Mouse (Mus musculus): ENCODE results near the gene Trappc3. TPM values are rescaled to one million over a fixed set of nuclear protein-coding genes. Genes with fewer than 3 reads are reported as not detected.

Gene Trappc3
- polyA plus RNA-seq, 1 experiment: 20.5 TPM

DNA sequence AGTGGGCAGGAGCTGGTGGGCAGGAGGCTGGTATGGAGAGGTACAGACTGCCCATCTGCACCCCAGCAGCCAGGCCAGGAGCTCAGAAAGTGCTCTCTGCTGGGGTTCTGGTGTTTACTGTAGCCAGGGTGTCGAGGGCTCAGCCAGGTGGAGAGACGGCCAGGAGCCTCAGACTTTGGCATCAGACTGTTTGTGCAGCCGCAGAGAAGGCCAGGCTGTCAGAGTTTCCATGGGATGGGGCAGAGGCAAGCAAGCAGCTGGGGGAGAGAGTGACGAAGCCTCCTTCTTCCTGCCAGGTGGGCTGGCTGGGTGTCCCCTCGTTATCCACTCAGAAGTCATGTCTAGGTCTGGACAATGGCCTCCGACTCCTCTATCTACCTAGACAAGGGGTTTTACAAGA lies 33.0 kb downstream of the Trappc3 start:
- H3K4me3 ChIP-seq (ENCODE audit: control insufficient read depth, low read depth, low read length): no peak overlapping the region
- no peaks in the 10 kb centered on the region for H3K27me3 ChIP-seq (ENCODE audit: control insufficient read depth, insufficient read depth, low read length)
- H3K4me1 ChIP-seq (ENCODE audit: control insufficient read depth, insufficient read depth, low read length): peaks cover 11% of the 10 kb centered on the region
- TF ChIP-seq CTCF (IDR thresholded peaks at IDR 0.05; ENCODE audit: control insufficient read depth, insufficient read depth, insufficient replicate concordance, low read depth, low read length) (no peak), POLR2A (IDR thresholded peaks at IDR 0.05; ENCODE audit: control insufficient read depth, low read depth, low read length) (no peak)
- H3K36me3 ChIP-seq (ENCODE audit: control insufficient read depth, insufficient read depth, low read length): no peaks in the 10 kb centered on the region
- H3K27ac ChIP-seq (ENCODE audit: control insufficient read depth, insufficient read depth, low read depth, low read length): no peak overlapping the region

DNA sequence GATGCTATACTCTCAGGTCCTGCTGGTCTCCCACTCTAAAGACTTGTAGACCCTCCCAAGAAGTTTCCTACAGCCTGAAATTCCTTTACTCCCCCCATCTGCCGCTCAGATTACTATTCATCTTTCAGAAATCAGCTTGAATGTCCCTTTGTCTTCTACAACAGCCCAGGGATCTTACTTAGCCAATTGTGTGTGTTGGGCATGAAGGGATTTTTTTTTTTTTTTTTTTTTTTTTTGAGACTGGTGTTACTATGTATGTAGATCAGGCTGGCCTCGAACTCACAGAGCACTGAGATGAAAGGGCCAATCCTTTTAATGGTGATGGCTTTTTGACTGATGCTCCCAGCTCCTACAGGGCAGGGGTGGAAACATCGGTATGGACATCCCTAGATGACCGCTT lies 33.8 kb downstream of the Trappc3 start:
- Histone ChIP-seq H3K4me3 (ENCODE audit: control insufficient read depth, low read depth, low read length) (no peak overlapping the region), H3K27me3 (ENCODE audit: control insufficient read depth, insufficient read depth, low read length) (no peaks in the 10 kb centered on the region; the same call in 1 of the 2 replicates), H3K27ac (ENCODE audit: control insufficient read depth, insufficient read depth, low read depth, low read length) (no peak overlapping the region), H3K4me1 (ENCODE audit: control insufficient read depth, insufficient read depth, low read length) (peaks cover 15% of the 10 kb centered on the region), H3K36me3 (ENCODE audit: control insufficient read depth, insufficient read depth, low read length) (no peaks in the 10 kb centered on the region)
- TF ChIP-seq POLR2A (IDR thresholded peaks at IDR 0.05; ENCODE audit: control insufficient read depth, low read depth, low read length) (no peak), CTCF (IDR thresholded peaks at IDR 0.05; ENCODE audit: control insufficient read depth, insufficient read depth, insufficient replicate concordance, low read depth, low read length) (no peak)

DNA sequence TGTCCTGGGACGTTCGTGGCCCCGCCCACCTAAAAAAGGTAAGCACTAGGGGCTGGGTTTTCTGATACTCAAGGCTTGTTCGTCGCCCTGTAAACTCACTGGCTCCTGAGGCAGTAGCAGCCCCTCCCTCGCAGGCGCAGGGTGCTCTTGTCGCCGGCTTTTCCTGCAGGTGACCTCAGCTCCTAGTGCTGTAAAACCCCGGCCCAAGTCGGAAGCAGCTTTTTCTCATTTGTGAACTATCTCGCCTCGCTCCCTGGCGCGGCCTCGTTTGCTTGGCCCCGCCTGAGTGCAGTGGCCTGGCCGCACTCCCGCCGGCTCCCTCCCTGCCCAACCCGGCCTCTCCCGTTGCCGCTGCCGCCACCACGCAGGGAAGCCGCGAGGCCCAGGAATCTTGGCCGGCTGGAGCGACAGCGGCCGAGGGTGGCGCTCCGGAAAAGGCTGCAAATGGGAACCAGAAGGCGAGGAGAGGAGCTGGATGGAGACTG lies 34.5 kb downstream of the Trappc3 start:
- Histone ChIP-seq H3K4me1 (ENCODE audit: control insufficient read depth, insufficient read depth, low read length) (peaks cover 18% of the 10 kb centered on the region), H3K4me3 (ENCODE audit: control insufficient read depth, low read depth, low read length) (peak overlapping the region; percentile 39), H3K36me3 (ENCODE audit: control insufficient read depth, insufficient read depth, low read length) (no peaks in the 10 kb centered on the region), H3K27me3 (ENCODE audit: control insufficient read depth, insufficient read depth, low read length) (no peaks in the 10 kb centered on the region; the same call in 1 of the 2 replicates), H3K27ac (ENCODE audit: control insufficient read depth, insufficient read depth, low read depth, low read length) (no peak overlapping the region)
- TF ChIP-seq POLR2A (IDR thresholded peaks at IDR 0.05; ENCODE audit: control insufficient read depth, low read depth, low read length): no peak
- no peak for TF ChIP-seq CTCF (IDR thresholded peaks at IDR 0.05; ENCODE audit: control insufficient read depth, insufficient read depth, insufficient replicate concordance, low read depth, low read length)

DNA sequence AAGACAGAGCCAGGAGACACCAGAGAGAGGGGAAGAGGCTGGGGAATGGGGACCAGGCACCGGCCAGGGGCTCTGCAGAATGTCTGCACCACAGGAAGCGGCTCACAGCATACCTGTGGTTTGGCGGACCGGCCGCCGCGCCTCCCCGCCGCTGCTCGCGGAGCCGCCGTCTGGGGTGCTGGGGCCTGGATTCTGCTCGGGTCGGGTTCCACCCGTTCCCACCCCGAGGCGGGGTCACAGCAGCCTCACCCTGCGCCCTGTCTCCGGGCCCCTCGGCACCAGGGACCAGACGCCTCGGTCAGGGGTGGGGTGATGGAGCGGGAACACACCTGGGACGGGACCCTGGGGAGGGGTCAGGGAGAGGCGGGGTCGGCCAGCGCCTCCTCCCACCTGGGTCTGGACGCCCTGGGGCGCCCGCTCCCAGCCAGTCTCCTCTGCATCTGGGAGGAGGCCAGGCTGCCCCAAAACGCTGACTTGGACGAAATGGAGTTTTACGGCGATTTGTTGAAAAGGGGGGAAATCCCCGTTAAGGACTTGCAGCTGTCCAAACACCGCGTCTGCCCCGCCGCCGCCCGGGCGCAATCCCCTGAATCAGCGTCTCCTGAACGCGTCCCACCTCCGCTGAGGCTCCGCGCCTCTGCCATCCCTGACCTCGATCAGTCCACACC lies 38.9 kb downstream of the Trappc3 start:
- H3K4me1 ChIP-seq (ENCODE audit: control insufficient read depth, insufficient read depth, low read length): peaks cover 23% of the 10 kb centered on the region
- peak overlapping the region; percentile 20 for H3K4me3 ChIP-seq (ENCODE audit: control insufficient read depth, low read depth, low read length)
- no peaks in the 10 kb centered on the region; the same call in 1 of the 2 replicates for H3K27me3 ChIP-seq (ENCODE audit: control insufficient read depth, insufficient read depth, low read length)
- TF ChIP-seq POLR2A (IDR thresholded peaks at IDR 0.05; ENCODE audit: control insufficient read depth, low read depth, low read length): no peak
- TF ChIP-seq CTCF (IDR thresholded peaks at IDR 0.05; ENCODE audit: control insufficient read depth, insufficient read depth, insufficient replicate concordance, low read depth, low read length): no peak
- no peak overlapping the region for H3K27ac ChIP-seq (ENCODE audit: control insufficient read depth, insufficient read depth, low read depth, low read length)
- H3K36me3 ChIP-seq (ENCODE audit: control insufficient read depth, insufficient read depth, low read length): no peaks in the 10 kb centered on the region

DNA sequence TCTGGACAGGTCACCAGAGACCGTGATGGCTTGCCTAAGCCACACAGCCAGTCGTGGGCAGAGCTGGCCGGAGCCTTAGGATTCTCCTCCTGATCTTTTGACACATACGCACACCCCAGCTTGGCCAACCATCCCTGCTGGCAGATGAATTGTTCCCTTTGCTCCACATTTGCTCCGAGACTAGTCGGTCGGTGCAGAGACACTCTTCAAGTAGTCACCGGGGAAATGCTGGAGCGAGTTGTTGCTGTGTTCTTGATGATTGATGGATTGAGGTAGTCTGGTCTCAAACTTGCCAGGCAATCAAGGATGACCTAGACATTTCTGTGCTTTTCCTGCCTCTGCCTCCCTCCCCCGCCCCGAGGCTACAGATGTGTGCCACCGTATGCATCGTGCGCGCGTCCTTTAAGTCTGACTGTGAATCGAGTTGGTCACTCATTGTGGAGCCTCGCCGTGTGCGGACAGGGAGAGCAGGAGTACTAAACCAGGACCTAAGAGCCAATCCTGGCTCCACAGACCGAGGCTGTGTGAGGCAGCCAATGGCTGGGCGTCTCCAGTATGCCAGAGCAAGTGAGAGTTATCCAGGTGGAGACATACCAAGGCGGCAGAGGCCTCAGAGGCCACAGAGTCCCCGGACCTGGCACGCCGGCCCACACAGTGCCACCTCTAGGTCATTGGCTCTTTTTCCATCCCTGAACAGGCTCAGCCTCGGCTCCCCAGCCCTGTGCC lies 39.6 kb downstream of the Trappc3 start:
- Histone ChIP-seq H3K4me1 (ENCODE audit: control insufficient read depth, insufficient read depth, low read length) (peaks cover 18% of the 10 kb centered on the region), H3K4me3 (ENCODE audit: control insufficient read depth, low read depth, low read length) (no peak overlapping the region; the same call in 1 of the 2 replicates), H3K36me3 (ENCODE audit: control insufficient read depth, insufficient read depth, low read length) (no peaks in the 10 kb centered on the region), H3K27ac (ENCODE audit: control insufficient read depth, insufficient read depth, low read depth, low read length) (no peak overlapping the region), H3K27me3 (ENCODE audit: control insufficient read depth, insufficient read depth, low read length) (no peaks in the 10 kb centered on the region; the same call in 1 of the 2 replicates)
- TF ChIP-seq POLR2A (IDR thresholded peaks at IDR 0.05; ENCODE audit: control insufficient read depth, low read depth, low read length): no peak
- TF ChIP-seq CTCF (IDR thresholded peaks at IDR 0.05; ENCODE audit: control insufficient read depth, insufficient read depth, insufficient replicate concordance, low read depth, low read length): no peak

DNA sequence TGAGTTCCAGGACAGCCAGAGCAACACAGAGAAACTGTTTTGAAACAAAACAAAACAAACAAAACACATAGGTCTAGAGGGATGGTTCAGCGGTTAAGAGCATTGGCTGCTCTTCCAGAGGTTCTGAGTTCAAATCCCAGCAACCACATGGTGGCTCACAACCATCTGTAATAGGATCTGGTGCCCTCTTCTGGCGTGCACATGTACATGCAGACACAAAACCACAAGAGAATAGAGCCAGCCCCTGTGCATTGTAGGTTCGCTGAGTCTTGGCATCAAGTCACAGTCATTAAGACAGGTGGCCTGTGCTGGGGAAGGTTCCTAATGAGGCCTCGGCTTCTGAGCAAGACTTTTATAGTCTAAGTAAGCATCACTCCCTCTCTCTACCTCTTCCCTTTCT lies 41.8 kb downstream of the Trappc3 start:
- H3K4me1 ChIP-seq (ENCODE audit: control insufficient read depth, insufficient read depth, low read length): peaks cover 11% of the 10 kb centered on the region
- TF ChIP-seq POLR2A (IDR thresholded peaks at IDR 0.05; ENCODE audit: control insufficient read depth, low read depth, low read length): no peak
- no peak for TF ChIP-seq CTCF (IDR thresholded peaks at IDR 0.05; ENCODE audit: control insufficient read depth, insufficient read depth, insufficient replicate concordance, low read depth, low read length)
- no peak overlapping the region for H3K27ac ChIP-seq (ENCODE audit: control insufficient read depth, insufficient read depth, low read depth, low read length)
- no peak overlapping the region for H3K4me3 ChIP-seq (ENCODE audit: control insufficient read depth, low read depth, low read length)
- no peaks in the 10 kb centered on the region; the same call in 1 of the 2 replicates for H3K27me3 ChIP-seq (ENCODE audit: control insufficient read depth, insufficient read depth, low read length)
- H3K36me3 ChIP-seq (ENCODE audit: control insufficient read depth, insufficient read depth, low read length): no peaks in the 10 kb centered on the region

DNA sequence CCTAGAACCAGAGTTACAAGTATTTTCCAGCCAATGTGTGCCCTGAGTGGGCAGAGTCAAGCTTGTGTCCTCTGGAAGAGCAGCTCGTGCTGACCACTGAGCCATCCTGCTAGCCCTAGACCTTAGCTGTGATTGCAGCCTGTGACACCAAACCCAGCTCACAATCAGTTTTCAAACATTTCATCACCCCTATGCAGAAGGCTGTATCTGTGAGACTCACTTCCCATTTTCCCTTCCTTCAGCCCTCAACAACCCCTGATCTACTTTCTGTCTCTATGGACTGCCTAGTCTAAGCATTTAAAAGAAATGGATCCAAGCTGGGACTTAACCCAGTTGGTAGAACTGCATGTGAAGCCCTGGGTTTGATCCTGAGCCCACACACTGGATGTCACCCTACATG lies 43.3 kb downstream of the Trappc3 start:
- TF ChIP-seq CTCF (IDR thresholded peaks at IDR 0.05; ENCODE audit: control insufficient read depth, insufficient read depth, insufficient replicate concordance, low read depth, low read length) (no peak), POLR2A (IDR thresholded peaks at IDR 0.05; ENCODE audit: control insufficient read depth, low read depth, low read length) (no peak)
- Histone ChIP-seq H3K27ac (ENCODE audit: control insufficient read depth, insufficient read depth, low read depth, low read length) (no peak overlapping the region), H3K27me3 (ENCODE audit: control insufficient read depth, insufficient read depth, low read length) (no peaks in the 10 kb centered on the region; the same call in 1 of the 2 replicates), H3K4me1 (ENCODE audit: control insufficient read depth, insufficient read depth, low read length) (peaks cover 19% of the 10 kb centered on the region), H3K36me3 (ENCODE audit: control insufficient read depth, insufficient read depth, low read length) (no peaks in the 10 kb centered on the region), H3K4me3 (ENCODE audit: control insufficient read depth, low read depth, low read length) (no peak overlapping the region)
